Mouse (Mus musculus): ENCODE measurements around the gene Setd7. TPM values are rescaled to one million over a fixed set of nuclear protein-coding genes. Genes with fewer than 3 reads are reported as not detected.
"Not testable (repeated sequence)": the region's sequence is repeated elsewhere in the genome, so short reads cannot be mapped to it uniquely, and the experiment has no call there.

Gene Setd7
- polyA plus RNA-seq, 1 experiment: 15.7 TPM

- TF ChIP-seq CTCF (IDR thresholded peaks at IDR 0.05; ENCODE audit: borderline replicate concordance, extremely low read depth, insufficient read depth, insufficient read length): peak; percentile 84
- no peak for TF ChIP-seq POLR2A (IDR thresholded peaks at IDR 0.05; ENCODE audit: borderline replicate concordance, extremely low read depth, insufficient read depth, insufficient read length, poor library complexity, severe bottlenecking)
- peak; percentile 92 for DNase-seq (ENCODE audit: low read depth)
These were observed 23.1 kb upstream of the Setd7 start for GRCm38 (mm10) chr3:51583574-51584391.

GRCm38 (mm10) chr3:51579243-51579642, 18.6 kb upstream of the Setd7 start:
- DNase-seq (ENCODE audit: low read depth): not testable (repeated sequence)

- DNase-seq (ENCODE audit: low read depth): peak; percentile 31
- no peak for TF ChIP-seq POLR2A (IDR thresholded peaks at IDR 0.05; ENCODE audit: borderline replicate concordance, extremely low read depth, insufficient read depth, insufficient read length, poor library complexity, severe bottlenecking)
- TF ChIP-seq CTCF (IDR thresholded peaks at IDR 0.05; ENCODE audit: borderline replicate concordance, extremely low read depth, insufficient read depth, insufficient read length): no peak
These were observed 17.4 kb upstream of the Setd7 start for GRCm38 (mm10) chr3:51577816-51578749.

- peak; percentile 63 for DNase-seq (ENCODE audit: low read depth)
- TF ChIP-seq CTCF (IDR thresholded peaks at IDR 0.05; ENCODE audit: borderline replicate concordance, extremely low read depth, insufficient read depth, insufficient read length) (no peak), POLR2A (IDR thresholded peaks at IDR 0.05; ENCODE audit: borderline replicate concordance, extremely low read depth, insufficient read depth, insufficient read length, poor library complexity, severe bottlenecking) (no peak)
These were observed 16.7 kb upstream of the Setd7 start for GRCm38 (mm10) chr3:51577359-51577758.

GRCm38 (mm10) chr3:51573915-51574314, 13.2 kb upstream of the Setd7 start:
- DNase-seq (ENCODE audit: low read depth): no peak
- TF ChIP-seq POLR2A (IDR thresholded peaks at IDR 0.05; ENCODE audit: borderline replicate concordance, extremely low read depth, insufficient read depth, insufficient read length, poor library complexity, severe bottlenecking): no peak
- no peak for TF ChIP-seq CTCF (IDR thresholded peaks at IDR 0.05; ENCODE audit: borderline replicate concordance, extremely low read depth, insufficient read depth, insufficient read length)

- no peak for DNase-seq (ENCODE audit: low read depth)
- TF ChIP-seq CTCF (IDR thresholded peaks at IDR 0.05; ENCODE audit: borderline replicate concordance, extremely low read depth, insufficient read depth, insufficient read length) (no peak), POLR2A (IDR thresholded peaks at IDR 0.05; ENCODE audit: borderline replicate concordance, extremely low read depth, insufficient read depth, insufficient read length, poor library complexity, severe bottlenecking) (no peak)
These were observed 9.5 kb upstream of the Setd7 start for GRCm38 (mm10) chr3:51570200-51570599.

- TF ChIP-seq CTCF (IDR thresholded peaks at IDR 0.05; ENCODE audit: borderline replicate concordance, extremely low read depth, insufficient read depth, insufficient read length) (no peak), POLR2A (IDR thresholded peaks at IDR 0.05; ENCODE audit: borderline replicate concordance, extremely low read depth, insufficient read depth, insufficient read length, poor library complexity, severe bottlenecking) (no peak)
- peak; percentile 48 for DNase-seq (ENCODE audit: low read depth)
These were observed 1.3 kb upstream of the Setd7 start for GRCm38 (mm10) chr3:51561993-51562385.

- peak; percentile 88 for DNase-seq (ENCODE audit: low read depth)
These were observed 672 bp upstream of the Setd7 start for GRCm38 (mm10) chr3:51561109-51561992.

GRCm38 (mm10) chr3:51559594-51560450, 857 bp downstream of the Setd7 start:
- TF ChIP-seq POLR2A (IDR thresholded peaks at IDR 0.05; ENCODE audit: borderline replicate concordance, extremely low read depth, insufficient read depth, insufficient read length, poor library complexity, severe bottlenecking) (no peak; the same call in 1 of the 2 replicates), CTCF (IDR thresholded peaks at IDR 0.05; ENCODE audit: borderline replicate concordance, extremely low read depth, insufficient read depth, insufficient read length) (peak; percentile 6; the same call in 1 of the 2 replicates)
- DNase-seq (ENCODE audit: low read depth): peak; percentile 93

More at GRCm38 (mm10) chr3:51561109-51561992, 672 bp upstream of the Setd7 start:
- TF ChIP-seq POLR2A (IDR thresholded peaks at IDR 0.05; ENCODE audit: borderline replicate concordance, extremely low read depth, insufficient read depth, insufficient read length, poor library complexity, severe bottlenecking) (no peak), CTCF (IDR thresholded peaks at IDR 0.05; ENCODE audit: borderline replicate concordance, extremely low read depth, insufficient read depth, insufficient read length) (peak; percentile 36)

GRCm38 (mm10) chr3:51555583-51555982, 5.1 kb downstream of the Setd7 start:
- TF ChIP-seq CTCF (IDR thresholded peaks at IDR 0.05; ENCODE audit: borderline replicate concordance, extremely low read depth, insufficient read depth, insufficient read length) (no peak), POLR2A (IDR thresholded peaks at IDR 0.05; ENCODE audit: borderline replicate concordance, extremely low read depth, insufficient read depth, insufficient read length, poor library complexity, severe bottlenecking) (no peak)
- DNase-seq (ENCODE audit: low read depth): no peak
